ENCODE assay signal across 21 mouse cellular contexts in the genomic region with DNA sequence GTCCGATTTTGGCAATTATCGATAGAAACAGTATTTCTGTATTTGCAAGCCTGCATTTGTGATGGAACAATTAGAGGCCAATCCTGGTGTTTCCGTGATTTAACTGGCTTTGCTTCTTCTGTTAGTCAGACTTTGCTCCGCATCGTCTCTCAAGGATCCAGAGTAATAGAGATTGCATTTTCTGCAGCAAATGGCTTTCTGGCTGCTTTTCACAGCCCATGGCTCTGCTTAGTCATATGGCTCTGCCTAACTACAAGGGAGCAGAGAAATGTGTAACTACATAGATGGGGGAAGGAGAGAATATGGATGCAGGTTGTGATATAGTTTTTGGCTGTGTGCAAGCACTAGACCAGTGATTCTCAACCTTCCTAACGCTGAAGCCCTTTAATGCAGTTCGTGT.
DNase-seq lines count a peak whose midpoint lies in the region; ATAC-seq and TF ChIP-seq lines count a peak whose summit lies in the region.
"Had no signal": no experiment of that assay in that cellular context is flagged by ENCODE, and none has a peak within 500 bp of the region (broad histone marks: within the 10 kb centered on the region; RNA-seq: fewer than 3 reads in every experiment).

No protein-coding gene starts in this region.

- 97% methylated on average over 7 of the region's 7 CpGs for WGBS in heart, adult 2 months

- H3K36me3 ChIP-seq in heart, adult 2 months (ENCODE audit: control insufficient read depth, insufficient read depth, low read length), result no peaks in the 10 kb centered on the region
- H3K36me3 ChIP-seq: embryonic facial prominence, embryonic 12.5 days had no signal

- intact Hi-C loops in heart, adult 2 months (cut with DNase I), result no loop called here

- no peaks in the 10 kb centered on the region for H3K79me2 ChIP-seq in heart, adult 2 months (replicated peaks; ENCODE audit: control insufficient read depth, insufficient read depth, low read length)

- DNase-seq in frontal cortex, postnatal 10 days (ENCODE audit: low spot score in 2 of 2), result no peak
- DNase-seq in layer of hippocampus, adult 2 months (ENCODE audit: low spot score in 2 of 2), result no peak
- no peak for DNase-seq in layer of hippocampus, adult 8-10 months (ENCODE audit: low spot score in 2 of 2)
- peak; percentile 76 for DNase-seq in brain, adult 2 months (ENCODE audit: low read depth, low spot score)
- DNase-seq in heart, adult 2 months, result no peak
- DNase-seq: adrenal gland, adult 8-10 months; adrenal gland, postnatal 14 days; adrenal gland, postnatal 36 days; cerebellum, adult 11-12 months; cerebellum, adult 2 months; cerebellum, adult 9-10 months; cerebellum, postnatal 10 days; cerebellum, postnatal 25 days had no signal

- H3K4me3 ChIP-seq in layer of hippocampus, adult 2 months, result no peak overlapping the region
- H3K4me3 ChIP-seq in heart, adult 2 months, result no peak overlapping the region
- H3K4me3 ChIP-seq: embryonic facial prominence, embryonic 10.5 days; embryonic facial prominence, embryonic 12.5 days; forebrain, embryonic 13.5 days had no signal

- no peak for TF ChIP-seq CTCF in layer of hippocampus, adult 2 months (conservative IDR thresholded peaks at IDR 0.05)
- TF ChIP-seq CTCF in heart, adult 2 months (IDR thresholded peaks at IDR 0.05), result no peak

- no peaks in the 10 kb centered on the region for H3K27me3 ChIP-seq in heart, adult 2 months (ENCODE audit: control insufficient read depth, insufficient read depth, low read length)
- H3K27me3 ChIP-seq: embryonic facial prominence, embryonic 12.5 days; forebrain, embryonic 13.5 days; Patski had no signal

- TF ChIP-seq POLR2A in heart, adult 2 months (IDR thresholded peaks at IDR 0.05; ENCODE audit: insufficient read depth, low read depth, low read length), result no peak

- TF ChIP-seq EP300 in heart, adult 2 months (IDR thresholded peaks at IDR 0.05; ENCODE audit: insufficient read depth, low read depth, low read length), result no peak

- H3K27ac ChIP-seq in layer of hippocampus, adult 2 months, result peak overlapping the region; percentile 37; the same call in 1 of the 2 replicates
- no peak overlapping the region for H3K27ac ChIP-seq in heart, adult 2 months
- H3K27ac ChIP-seq: embryonic facial prominence, embryonic 10.5 days; embryonic facial prominence, embryonic 12.5 days; forebrain, embryonic 13.5 days had no signal

- 0 out of 2 replicates have a peak, but pooled peaks have one; percentile 11 for ATAC-seq in frontal cortex, adult (ENCODE audit: low TSS enrichment)
- ATAC-seq in monocyte, adult 5-6 weeks (replicated peaks; ENCODE audit: insufficient number of reproducible peaks, low FRiP score, low TSS enrichment, poor library complexity, severe bottlenecking), result no peak
- ATAC-seq: activated CD4-positive, CD25-positive, alpha-beta regulatory T cell, adult 4 months; forebrain, embryonic 13.5 days; forebrain, embryonic 16.5 days; Patski had no signal

- H3K4me1 ChIP-seq in heart, adult 2 months (ENCODE audit: control insufficient read depth, insufficient read depth, low read length), result no peaks in the 10 kb centered on the region

- no peak overlapping the region for H3K9ac ChIP-seq in heart, adult 2 months (ENCODE audit: low read depth, low read length)
- H3K9ac ChIP-seq: embryonic facial prominence, embryonic 12.5 days; forebrain, embryonic 13.5 days had no signal
